Mouse (Mus musculus) limb, embryonic 15.5 days (tissue): Measurements from ENCODE around the gene Cercam. TPM values are rescaled to one million over a fixed set of nuclear protein-coding genes. Genes with fewer than 3 reads are reported as not detected.
A peak's percentile ranks its signal among the peaks of the same experiment; 100 is the strongest.

Experiments used
- ATAC-seq: fragments of 200-750 bp; cut with Nextera tagmentation; 2 replicates; pipeline ENCODE4 v1.8.0; 2017; ENCODE audit warnings: low read depth, moderate TSS enrichment; ENCODE audit not compliant: insufficient number of reproducible peaks, low FRiP score, low TSS enrichment
- H3K27ac ChIP-seq: fragments of 300-500 bp; sonication (generic); 2 replicates; pipeline ENCODE4 v1.5.1; 2015; ENCODE audit warnings: moderate library complexity, mild to moderate bottlenecking, inconsistent platforms
- H3K27me3 ChIP-seq: fragments of 300-500 bp; sonication (generic); 2 replicates; pipeline ENCODE4 v1.6.1; 2015; ENCODE audit warnings: inconsistent platforms
- H3K36me3 ChIP-seq: fragments of 300-500 bp; sonication (generic); 2 replicates; pipeline ENCODE4 v1.6.1; 2015; ENCODE audit warnings: inconsistent platforms
- H3K4me1 ChIP-seq: fragments of 300-500 bp; sonication (generic); 2 replicates; pipeline ENCODE4 v1.6.1; 2015; ENCODE audit warnings: inconsistent platforms
- H3K4me2 ChIP-seq: fragments of 300-500 bp; sonication (generic); 2 replicates; pipeline ENCODE4 v1.6.1; 2015; ENCODE audit warnings: mild to moderate bottlenecking, inconsistent platforms
- H3K4me3 ChIP-seq: fragments of 300-500 bp; sonication (generic); 2 replicates; pipeline ENCODE4 v1.5.1; 2015; ENCODE audit warnings: mild to moderate bottlenecking, inconsistent platforms
- H3K9ac ChIP-seq: fragments of 300-500 bp; sonication (generic); 2 replicates; pipeline ENCODE4 v1.6.1; 2015; ENCODE audit warnings: inconsistent platforms
- H3K9me3 ChIP-seq: fragments of 300-500 bp; sonication (generic); 2 replicates; pipeline ENCODE4 v1.6.1; 2016; ENCODE audit warnings: inconsistent platforms
- WGBS: fragments of 180-500 bp; shearing (Covaris S2); methylation state at CpG from one replicate; pipeline ENCODE4 v1.1.7; 2015; 5-methylcytosine and 5-hydroxymethylcytosine counted together
- polyA plus RNA-seq: library from polyadenylated mRNA; unstranded; fragments of >200 nt; fragmentation: Nextera tagmentation; extraction: Ambion mirVana; gene quantifications from 2 replicates; pipeline ENCODE4 v1.2.1, GENCODE M21; 2015

Gene Cercam
- polyA plus RNA-seq, result 53.1 and 64.1 TPM in 2 replicates

GRCm38 (mm10) chr2:29868949-29869645 lies at the start of gene Cercam:
TSS of gene Cercam (plus strand) at chr2:29869164.
- Histone ChIP-seq H3K27ac (peak within 1 kb of the TSS; percentile 88), H3K9me3 (no peaks in the 10 kb centered on the region), H3K4me2 (peak within 1 kb of the TSS; percentile 81), H3K36me3 (peaks cover 15% of the 10 kb centered on the region), H3K4me3 (peak within 1 kb of the TSS; percentile 54), H3K27me3 (no peaks in the 10 kb centered on the region), H3K4me1 (peaks cover 22% of the 10 kb centered on the region), H3K9ac (peak within 1 kb of the TSS; percentile 54)
- peak; percentile 92 for ATAC-seq
- 1% methylated on average over 44 of the region's 44 CpGs for WGBS

GRCm38 (mm10) chr2:29819363-29819762 lies 49.6 kb upstream of the Cercam start:
- H3K4me3 ChIP-seq, result no peak overlapping the region
- H3K4me1 ChIP-seq, result peaks cover 15% of the 10 kb centered on the region
- H3K9me3 ChIP-seq, result no peaks in the 10 kb centered on the region
- no peak overlapping the region for H3K27ac ChIP-seq
- H3K4me2 ChIP-seq, result peak overlapping the region; percentile 79; the same call in 1 of the 2 replicates
- H3K27me3 ChIP-seq, result no peaks in the 10 kb centered on the region
- H3K36me3 ChIP-seq, result peaks cover 26% of the 10 kb centered on the region
- H3K9ac ChIP-seq, result no peak overlapping the region
- no peak for ATAC-seq
- 11% methylated on average over 2 of the region's 2 CpGs for WGBS

DNA sequence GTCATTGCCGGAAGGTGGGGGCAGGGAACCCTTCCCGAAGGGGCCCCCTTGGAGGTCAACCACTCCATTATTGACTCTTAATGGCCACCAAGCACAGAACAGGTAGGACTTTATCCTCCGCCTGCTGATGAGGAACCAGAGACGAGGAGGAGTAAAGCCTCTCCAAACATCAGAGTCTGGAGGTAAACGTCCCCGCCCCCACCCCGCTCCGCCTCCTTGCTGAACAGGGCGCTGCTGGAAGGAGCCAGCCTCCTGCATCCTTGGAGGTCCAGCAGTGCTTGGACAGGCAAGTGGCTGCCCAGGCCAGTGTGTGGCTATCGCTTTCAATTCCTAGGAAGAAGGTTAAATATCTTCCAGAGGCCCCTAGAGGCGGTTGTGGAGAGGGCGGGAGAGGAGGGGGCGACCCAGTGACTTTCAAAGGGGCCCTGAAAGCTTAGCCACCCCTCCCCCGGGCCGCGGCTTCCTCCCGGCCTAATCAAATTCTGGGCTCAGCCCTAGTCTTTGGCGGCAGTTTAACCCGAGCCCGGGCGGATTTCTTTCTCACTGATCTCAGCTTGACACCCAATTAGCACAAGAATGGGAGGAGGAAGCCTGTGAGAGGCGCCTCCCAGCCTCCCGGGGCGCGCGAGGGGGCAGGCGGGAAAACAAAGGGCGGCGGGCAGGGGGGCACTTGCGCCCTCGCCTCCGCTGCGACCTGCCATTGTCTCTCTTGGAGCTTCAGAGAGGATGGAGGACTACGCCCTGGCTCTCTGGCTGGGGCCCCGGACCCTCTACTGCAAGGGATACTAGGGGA lies 48.7 kb upstream of the Cercam start, which contains the start of gene Urm1:
Gene Urm1, plus strand, starts transcription at position 51 of the 793 bp plus-strand sequence.
- WGBS, result 1% methylated on average over 35 of the region's 35 CpGs
- peak within 1 kb of the TSS; percentile 79 for H3K4me2 ChIP-seq
- H3K4me3 ChIP-seq, result peak within 1 kb of the TSS; percentile 45
- peak within 1 kb of the TSS; percentile 90 for H3K27ac ChIP-seq
- ATAC-seq, result peak; percentile 59; the same call in 1 of the 2 replicates
- no peaks in the 10 kb centered on the region for H3K27me3 ChIP-seq
- H3K4me1 ChIP-seq, result peaks cover 15% of the 10 kb centered on the region
- H3K9me3 ChIP-seq, result no peaks in the 10 kb centered on the region
- H3K36me3 ChIP-seq, result peaks cover 18% of the 10 kb centered on the region
- H3K9ac ChIP-seq, result peak within 1 kb of the TSS; percentile 64

GRCm38 (mm10) chr2:29826318-29826925 lies 42.5 kb upstream of the Cercam start:
- no peaks in the 10 kb centered on the region for H3K9me3 ChIP-seq
- H3K27ac ChIP-seq, result peak overlapping the region; percentile 95
- no peaks in the 10 kb centered on the region for H3K36me3 ChIP-seq
- peaks cover 15% of the 10 kb centered on the region for H3K4me1 ChIP-seq
- peak overlapping the region; percentile 77 for H3K4me2 ChIP-seq
- no peaks in the 10 kb centered on the region for H3K27me3 ChIP-seq
- H3K9ac ChIP-seq, result peak overlapping the region; percentile 66
- 9% methylated on average over 11 of the region's 11 CpGs for WGBS
- ATAC-seq, result no peak
- H3K4me3 ChIP-seq, result peak overlapping the region; percentile 95

- Histone ChIP-seq H3K4me2 (peak overlapping the region; percentile 77), H3K27ac (peak overlapping the region; percentile 95), H3K4me1 (peaks cover 15% of the 10 kb centered on the region), H3K36me3 (no peaks in the 10 kb centered on the region), H3K27me3 (no peaks in the 10 kb centered on the region), H3K4me3 (peak overlapping the region; percentile 95), H3K9ac (peak overlapping the region; percentile 85), H3K9me3 (no peaks in the 10 kb centered on the region)
- under 1% methylated on average over 48 of the region's 48 CpGs for WGBS
- ATAC-seq, result peak; percentile 95
These were observed 41.8 kb upstream of the Cercam start for GRCm38 (mm10) chr2:29826926-29827708.

- Histone ChIP-seq H3K27ac (peak overlapping the region; percentile 95; the same call in 1 of the 2 replicates), H3K36me3 (peaks cover 2% of the 10 kb centered on the region; the same call in 1 of the 2 replicates), H3K27me3 (no peaks in the 10 kb centered on the region), H3K4me3 (peak overlapping the region; percentile 95), H3K4me1 (peaks cover 15% of the 10 kb centered on the region), H3K4me2 (peak overlapping the region; percentile 77), H3K9ac (peak overlapping the region; percentile 85), H3K9me3 (no peaks in the 10 kb centered on the region)
- WGBS, result 2% methylated on average over 12 of the region's 12 CpGs
- ATAC-seq, result no peak
These were observed 41.3 kb upstream of the Cercam start for GRCm38 (mm10) chr2:29827709-29828024.

- peaks cover 13% of the 10 kb centered on the region for H3K4me1 ChIP-seq
- no peaks in the 10 kb centered on the region for H3K27me3 ChIP-seq
- ATAC-seq, result no peak
- H3K4me3 ChIP-seq, result no peak overlapping the region
- H3K27ac ChIP-seq, result no peak overlapping the region
- H3K9me3 ChIP-seq, result no peaks in the 10 kb centered on the region
- peaks cover 31% of the 10 kb centered on the region for H3K36me3 ChIP-seq
- WGBS, result 96% methylated on average over 4 of the region's 4 CpGs
- no peak overlapping the region for H3K9ac ChIP-seq
- H3K4me2 ChIP-seq, result no peak overlapping the region
These were observed 37.9 kb upstream of the Cercam start for GRCm38 (mm10) chr2:29831106-29831505.

DNA sequence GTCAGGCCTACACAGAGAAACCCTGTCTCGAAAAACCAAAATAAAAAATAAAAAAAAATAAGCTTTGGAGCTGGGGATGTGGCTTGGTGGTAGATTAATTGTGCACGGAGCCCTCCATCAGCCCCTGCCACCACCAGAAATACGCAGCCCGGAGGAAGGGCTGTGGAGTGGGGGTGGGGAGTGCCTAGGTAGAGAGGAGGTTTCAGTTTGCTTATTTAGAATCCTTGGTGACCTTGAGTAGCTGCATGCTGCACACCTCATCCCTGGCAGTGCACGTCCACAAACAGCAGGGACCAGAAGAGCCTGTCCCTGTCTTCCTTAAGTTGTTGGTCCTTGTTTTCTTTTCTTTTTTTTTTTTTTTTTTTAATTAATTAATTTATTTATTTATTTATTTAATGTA lies 35.2 kb upstream of the Cercam start:
- H3K36me3 ChIP-seq, result peaks cover 45% of the 10 kb centered on the region
- no peaks in the 10 kb centered on the region for H3K27me3 ChIP-seq
- no peak overlapping the region for H3K9ac ChIP-seq
- H3K27ac ChIP-seq, result no peak overlapping the region
- no peaks in the 10 kb centered on the region; the same call in 1 of the 2 replicates for H3K4me1 ChIP-seq
- H3K4me2 ChIP-seq, result no peak overlapping the region
- H3K4me3 ChIP-seq, result no peak overlapping the region
- WGBS, result 94% methylated on average over 5 of the region's 5 CpGs
- H3K9me3 ChIP-seq, result no peaks in the 10 kb centered on the region
- no peak for ATAC-seq

- H3K36me3 ChIP-seq, result peaks cover 59% of the 10 kb centered on the region
- WGBS, result 69% methylated on average over 2 of the region's 2 CpGs
These were observed 33.5 kb upstream of the Cercam start for GRCm38 (mm10) chr2:29835391-29835899.

DNA sequence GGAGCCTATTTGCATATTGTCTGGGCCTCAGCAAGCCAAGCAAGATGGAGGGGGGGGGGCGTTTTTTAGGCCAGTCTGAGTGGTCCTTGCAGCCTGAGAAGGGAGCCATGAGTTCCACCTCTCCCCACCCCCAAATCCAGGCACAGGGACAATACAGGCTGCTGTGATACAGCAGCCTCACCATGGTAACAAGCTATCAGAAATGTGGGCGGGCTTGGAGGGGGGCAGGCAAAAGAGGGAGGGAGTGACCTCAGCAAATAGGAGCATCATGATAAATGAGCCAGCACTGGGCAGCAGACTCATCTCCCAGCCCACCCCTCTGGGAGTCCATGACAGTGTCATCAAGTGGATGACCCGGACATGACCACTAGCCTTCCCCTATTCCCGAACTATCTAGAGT lies 29.5 kb upstream of the Cercam start:
- no peaks in the 10 kb centered on the region for H3K4me1 ChIP-seq
- ATAC-seq, result no peak
- WGBS, result 56% methylated on average over 4 of the region's 4 CpGs
- peaks cover 74% of the 10 kb centered on the region for H3K36me3 ChIP-seq
- peaks cover 16% of the 10 kb centered on the region for H3K27me3 ChIP-seq
- no peak overlapping the region for H3K27ac ChIP-seq
- H3K4me2 ChIP-seq, result no peak overlapping the region
- H3K9me3 ChIP-seq, result no peaks in the 10 kb centered on the region
- no peak overlapping the region for H3K9ac ChIP-seq
- H3K4me3 ChIP-seq, result no peak overlapping the region

More at GRCm38 (mm10) chr2:29835391-29835899, 33.5 kb upstream of the Cercam start:
- H3K4me3 ChIP-seq, result no peak overlapping the region
- H3K4me1 ChIP-seq, result no peaks in the 10 kb centered on the region
- no peak overlapping the region for H3K27ac ChIP-seq
- H3K9ac ChIP-seq, result no peak overlapping the region
- no peaks in the 10 kb centered on the region for H3K27me3 ChIP-seq
- H3K4me2 ChIP-seq, result no peak overlapping the region
- ATAC-seq, result no peak
- no peaks in the 10 kb centered on the region for H3K9me3 ChIP-seq
